Comparison of ENCODE assay signal across 10 mouse cellular contexts in genomic region chr8:107133881-107134280, GRCm38 (mm10). TPM values are rescaled to one million over a fixed set of nuclear protein-coding genes. Genes with fewer than 3 reads are reported as not detected.
DNase-seq lines count a peak whose midpoint lies in the region; ATAC-seq and TF ChIP-seq lines count a peak whose summit lies in the region.
"Had no signal": no experiment of that assay in that cellular context is flagged by ENCODE, and none has a peak within 500 bp of the region (broad histone marks: within the 10 kb centered on the region; RNA-seq: fewer than 3 reads in every experiment).

No protein-coding gene starts in this region.

- peaks cover 30% of the 10 kb centered on the region for H3K4me1 ChIP-seq in heart, embryonic 12.5 days (replicated peaks)
- H3K4me1 ChIP-seq in E14TG2a.4 (replicated peaks; ENCODE audit: low read depth, low read length) = peaks cover 86% of the 10 kb centered on the region

- H3K36me3 ChIP-seq in heart, embryonic 12.5 days = no peaks in the 10 kb centered on the region
- no peaks in the 10 kb centered on the region for H3K36me3 ChIP-seq in E14TG2a.4 (ENCODE audit: insufficient read depth, low read length)
- H3K36me3 ChIP-seq: G1E had no signal

- no peak for TF ChIP-seq CTCF in E14TG2a.4 (conservative IDR thresholded peaks at IDR 0.05; ENCODE audit: low read length)

- H3K9ac ChIP-seq in heart, embryonic 12.5 days = no peak overlapping the region

- DNase-seq in heart, postnatal 4 days = no peak
- peak; percentile 67 to 74 for DNase-seq in adrenal gland, postnatal 36 days
- peak; percentile 68 to 72 for DNase-seq in kidney, postnatal 25 days
- DNase-seq in cerebellum, adult 9-11 months = no peak
- no peak for DNase-seq in left cerebral cortex, postnatal 36 days (ENCODE audit: low spot score in 2 of 2)
- DNase-seq in frontal cortex, postnatal 10 days (ENCODE audit: low spot score in 2 of 2) = no peak

- no peak overlapping the region for H3K4me3 ChIP-seq in heart, embryonic 12.5 days
- peak overlapping the region; percentile 58 for H3K4me3 ChIP-seq in E14TG2a.4 (replicated peaks; ENCODE audit: low read length)
- H3K4me3 ChIP-seq: erythroblast, embryonic 14.5 days had no signal

- intact Hi-C loops in left cerebral cortex, postnatal 36 days (cut with DNase I) = no loop called here

- 44% methylated on average over 6 of the region's 6 CpGs for WGBS in heart, embryonic 12.5 days

- ATAC-seq in heart, embryonic 12.5 days (ENCODE audit: insufficient number of reproducible peaks, low FRiP score) = no peak

- no peak overlapping the region for H3K4me2 ChIP-seq in heart, embryonic 12.5 days

- no peaks in the 10 kb centered on the region for H3K9me3 ChIP-seq in heart, embryonic 12.5 days (replicated peaks)
- no peaks in the 10 kb centered on the region for H3K9me3 ChIP-seq in E14TG2a.4 (ENCODE audit: low read length)
- H3K9me3 ChIP-seq: G1E had no signal

- no peaks in the 10 kb centered on the region for H3K27me3 ChIP-seq in heart, embryonic 12.5 days (replicated peaks)
- H3K27me3 ChIP-seq in E14TG2a.4 (ENCODE audit: insufficient read depth, low read length) = no peaks in the 10 kb centered on the region

- H3K27ac ChIP-seq in heart, embryonic 12.5 days (ENCODE audit: poor library complexity, severe bottlenecking) = peak overlapping the region; percentile 56

RNA-seq across cellular contexts. Expression of gene Cyb5b, which starts 16.6 kb away (rescaled TPM):
- polyA plus RNA-seq in heart, embryonic 12.5 days (2016; fragmentation: Nextera tagmentation; extraction: Ambion mirVana) = 88.1 and 90.2 TPM in 2 replicates
- total RNA-seq in heart, postnatal 4 days (2021) = 10 to 100 TPM; 55.6 to 59.6 TPM
- 100 to 1,000 TPM; 419 to 590 TPM for total RNA-seq in adrenal gland, postnatal 36 days (2021)
- 10 to 100 TPM; 88.3 to 91.7 TPM for total RNA-seq in left cerebral cortex, postnatal 36 days (2021)

RNA-seq across cellular contexts. Expression of gene Terf2, which starts 37.5 kb away (rescaled TPM):
- polyA plus RNA-seq in heart, embryonic 12.5 days (2016; fragmentation: Nextera tagmentation; extraction: Ambion mirVana) = 12.0 and 12.7 TPM in 2 replicates
- total RNA-seq in heart, postnatal 4 days (2021) = 10 to 100 TPM; 20.2 to 25.1 TPM
- 10 to 100 TPM; 23.5 to 24.5 TPM for total RNA-seq in adrenal gland, postnatal 36 days (2021)
- 10 to 100 TPM; 37.9 to 38.3 TPM for total RNA-seq in left cerebral cortex, postnatal 36 days (2021)

Comparison
In these comparisons a context has a peak if more than half of its experiments do, and no peak if none do; other contexts are left out.
1. DNase-seq: peak in adrenal gland, postnatal 36 days (2 of 2) and kidney, postnatal 25 days (2 of 2); none in heart, postnatal 4 days (single experiment), cerebellum, adult 9-11 months (single experiment), left cerebral cortex, postnatal 36 days (0 of 2) and frontal cortex, postnatal 10 days (0 of 2).
2. RNA of gene Cyb5b, which starts 16.6 kb away (total RNA-seq): 419 to 590 TPM in adrenal gland, postnatal 36 days; 88.3 to 91.7 TPM in left cerebral cortex, postnatal 36 days and 55.6 to 59.6 TPM in heart, postnatal 4 days; every median in the first group is over 4 times any median in the second.